Mouse (Mus musculus) forebrain, embryonic 10.5 days (tissue): ENCODE data around the gene Smoc1. TPM values are rescaled to one million over a fixed set of nuclear protein-coding genes. Genes with fewer than 3 reads are reported as not detected.

ENCODE experiments used
- DNase-seq: peaks from one replicate; pipeline ENCODE4 v3.0.0-alpha.2; 2017; ENCODE audit warnings: low spot score; ENCODE audit errors: extremely low spot score
- H3K27ac ChIP-seq: fragments of 300-500 bp; sonication (generic); 2 replicates; pipeline ENCODE4 v1.5.1; 2016; ENCODE audit warnings: mild to moderate bottlenecking
- H3K27me3 ChIP-seq: fragments of 300-500 bp; sonication (generic); 2 replicates; pipeline ENCODE4 v1.6.1; 2016; ENCODE audit warnings: mild to moderate bottlenecking; ENCODE audit not compliant: poor library complexity, severe bottlenecking
- H3K36me3 ChIP-seq: fragments of 300-500 bp; sonication (generic); replicated peaks from 2 replicates; pipeline ENCODE4 v1.6.1; 2016; ENCODE audit warnings: mild to moderate bottlenecking, moderate library complexity
- H3K4me1 ChIP-seq: fragments of 300-500 bp; sonication (generic); 2 replicates; pipeline ENCODE4 v1.6.1; 2016
- H3K4me3 ChIP-seq: fragments of 300-500 bp; sonication (generic); 2 replicates; pipeline ENCODE4 v1.5.1; 2016; ENCODE audit warnings: mild to moderate bottlenecking, moderate library complexity
- H3K9me3 ChIP-seq: fragments of 300-500 bp; sonication (generic); 2 replicates; pipeline ENCODE4 v1.6.1; 2016; ENCODE audit warnings: mild to moderate bottlenecking, moderate library complexity
- WGBS: fragments of 180-500 bp; shearing (Covaris S2); methylation state at CpG from one replicate; pipeline ENCODE4 v1.1.7; 2016; 5-methylcytosine and 5-hydroxymethylcytosine counted together
- polyA plus RNA-seq: library from polyadenylated mRNA; unstranded; fragments of >200 nt; fragmentation: Nextera tagmentation; extraction: Ambion mirVana; gene quantifications from 2 replicates; pipeline ENCODE4 v1.2.1, GENCODE M21; 2016

Gene Smoc1
- polyA plus RNA-seq, 1 experiment from 2014 or later: 15.9 TPM

DNA sequence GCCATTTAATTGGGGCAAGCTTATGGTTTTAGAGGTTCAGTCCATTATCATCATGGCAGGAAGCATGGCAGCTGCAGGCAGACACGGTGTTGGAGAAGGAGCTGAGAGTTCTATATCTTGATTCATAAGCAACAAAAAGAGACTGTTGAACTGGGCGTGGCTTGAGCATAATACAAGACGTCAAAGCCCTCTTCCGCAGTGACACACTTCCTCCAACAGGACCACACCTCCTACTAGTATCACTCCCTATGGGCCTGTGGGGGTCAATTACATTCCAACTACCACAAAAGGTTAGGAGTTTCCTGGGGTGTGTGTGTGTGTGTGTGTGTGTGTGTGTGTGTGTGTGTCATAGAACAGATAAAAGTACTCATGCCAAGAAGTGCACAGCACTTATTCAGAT lies 25.7 kb upstream of the Smoc1 start:
- no peak overlapping the region for H3K4me3 ChIP-seq
- H3K4me1 ChIP-seq: peaks cover 58% of the 10 kb centered on the region
- 79% methylated on average over 4 of the region's 4 CpGs for WGBS
- H3K9me3 ChIP-seq: peaks cover 1% of the 10 kb centered on the region; the same call in 1 of the 2 replicates
- no peak for DNase-seq
- H3K36me3 ChIP-seq: no peaks in the 10 kb centered on the region
- no peak overlapping the region for H3K27ac ChIP-seq
- peaks cover 62% of the 10 kb centered on the region for H3K27me3 ChIP-seq

DNA sequence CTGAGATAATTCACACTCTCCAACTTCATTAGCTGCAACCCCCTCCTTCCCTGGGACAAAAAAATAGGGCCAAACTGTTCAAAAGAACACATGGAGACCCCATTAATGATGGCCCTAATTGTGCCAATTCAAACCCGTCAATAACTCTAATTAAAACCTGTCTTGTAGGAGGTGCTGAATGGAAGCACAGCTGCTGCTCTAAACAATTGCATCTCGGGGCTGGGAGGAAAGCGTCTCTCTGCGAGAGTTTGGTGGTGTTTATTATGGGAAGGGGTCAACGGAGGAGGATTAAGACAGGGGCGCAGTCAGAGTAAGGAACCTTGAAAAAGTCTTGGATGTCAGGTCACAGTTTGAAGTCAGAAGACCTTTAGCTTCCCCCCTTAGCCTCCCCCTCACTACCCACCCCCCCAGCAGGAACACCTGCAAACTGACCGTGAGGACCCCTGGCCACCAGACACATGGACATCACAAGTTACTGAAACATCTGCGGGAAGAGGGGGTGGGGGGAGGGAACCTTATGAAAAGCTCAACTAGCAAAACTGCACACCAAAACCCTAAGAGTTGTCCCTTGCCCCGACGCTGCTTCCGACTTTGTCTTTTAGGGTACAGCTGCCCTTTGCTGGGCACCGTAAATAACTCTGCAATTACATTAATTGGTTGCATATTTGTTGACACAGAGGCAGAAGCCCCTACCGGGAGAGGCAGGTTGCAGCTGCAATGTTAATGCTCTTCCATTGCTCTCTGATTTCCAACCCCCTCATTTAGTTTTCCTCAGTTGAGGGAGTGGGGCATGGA lies 23.6 kb upstream of the Smoc1 start:
- H3K9me3 ChIP-seq: no peaks in the 10 kb centered on the region
- 10% methylated on average over 13 of the region's 13 CpGs for WGBS

GRCm38 (mm10) chr12:81009813-81010212 lies 16.8 kb upstream of the Smoc1 start:
- H3K4me3 ChIP-seq: peak overlapping the region; percentile 35
- H3K4me1 ChIP-seq: peaks cover 32% of the 10 kb centered on the region
- peak overlapping the region; percentile 82 for H3K27ac ChIP-seq
- peaks cover 36% of the 10 kb centered on the region for H3K27me3 ChIP-seq
- H3K9me3 ChIP-seq: no peaks in the 10 kb centered on the region
- peak; percentile 43 for DNase-seq
- no peaks in the 10 kb centered on the region for H3K36me3 ChIP-seq
- WGBS: 0% methylated on average over 3 of the region's 3 CpGs

More for the DNA sequence above, 23.6 kb upstream of the Smoc1 start:
- peak; percentile 59 for DNase-seq
- peak overlapping the region; percentile 24; the same call in 1 of the 2 replicates for H3K4me3 ChIP-seq
- peak overlapping the region; percentile 67 for H3K27ac ChIP-seq
- H3K27me3 ChIP-seq: peaks cover 49% of the 10 kb centered on the region
- peaks cover 57% of the 10 kb centered on the region for H3K4me1 ChIP-seq
- no peaks in the 10 kb centered on the region for H3K36me3 ChIP-seq

DNA sequence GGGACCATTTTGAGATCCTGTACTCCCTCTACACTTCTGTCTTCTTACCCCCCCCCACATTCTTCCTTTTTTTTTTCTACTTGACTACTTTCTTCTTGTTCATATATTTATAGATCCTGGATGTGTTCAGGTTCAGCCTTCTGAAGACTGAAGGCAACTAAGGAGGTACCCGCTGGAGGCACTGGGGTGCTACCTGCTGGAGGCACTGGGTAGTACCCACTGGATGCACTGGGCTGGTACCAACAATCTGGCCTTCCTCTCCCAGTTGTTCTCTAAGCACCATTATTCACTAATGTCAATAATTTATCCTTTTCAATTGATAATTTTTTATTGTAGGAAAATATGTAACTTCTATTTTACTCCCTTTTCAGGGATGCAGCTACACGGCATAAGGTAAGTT lies 14.6 kb upstream of the Smoc1 start:
- WGBS: 90% methylated on average over 2 of the region's 2 CpGs

DNA sequence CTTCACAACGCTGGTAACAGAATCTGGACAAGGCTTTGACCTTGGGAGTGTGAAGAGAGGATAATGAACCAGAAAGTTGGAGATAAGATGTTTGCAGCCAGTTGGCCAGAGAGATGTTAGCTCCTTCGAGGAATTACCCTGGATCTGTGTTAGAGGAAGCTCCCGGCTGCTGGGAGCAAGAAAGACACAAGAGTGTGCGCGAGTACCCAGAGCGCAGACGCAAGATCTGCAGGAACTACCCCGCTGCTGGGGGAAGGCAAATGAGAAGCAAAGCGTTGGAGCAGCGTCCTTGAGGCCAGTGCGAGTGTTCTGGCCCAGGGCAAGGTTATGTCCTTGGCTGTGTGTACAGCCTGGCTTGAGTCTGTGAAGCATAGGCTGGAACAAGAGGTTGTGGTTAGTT lies 13.1 kb upstream of the Smoc1 start:
- Histone ChIP-seq H3K27me3 (peaks cover 22% of the 10 kb centered on the region), H3K27ac (no peak overlapping the region), H3K9me3 (no peaks in the 10 kb centered on the region), H3K4me1 (peaks cover 31% of the 10 kb centered on the region), H3K4me3 (no peak overlapping the region), H3K36me3 (no peaks in the 10 kb centered on the region)
- WGBS: 83% methylated on average over 11 of the region's 11 CpGs
- no peak for DNase-seq

More for the DNA sequence above, 14.6 kb upstream of the Smoc1 start:
- H3K27ac ChIP-seq: no peak overlapping the region
- DNase-seq: no peak
- H3K9me3 ChIP-seq: no peaks in the 10 kb centered on the region
- no peak overlapping the region for H3K4me3 ChIP-seq
- H3K27me3 ChIP-seq: peaks cover 22% of the 10 kb centered on the region
- peaks cover 28% of the 10 kb centered on the region for H3K4me1 ChIP-seq
- H3K36me3 ChIP-seq: no peaks in the 10 kb centered on the region

- no peaks in the 10 kb centered on the region for H3K36me3 ChIP-seq
- no peak overlapping the region for H3K4me3 ChIP-seq
- peaks cover 9% of the 10 kb centered on the region; the same call in 1 of the 2 replicates for H3K4me1 ChIP-seq
- H3K27ac ChIP-seq: no peak overlapping the region
- no peak for DNase-seq
- WGBS: 94% methylated on average over 12 of the region's 12 CpGs
- no peaks in the 10 kb centered on the region for H3K27me3 ChIP-seq
- H3K9me3 ChIP-seq: no peaks in the 10 kb centered on the region
These were observed 9.0 kb upstream of the Smoc1 start for GRCm38 (mm10) chr12:81017624-81018023.

- no peak overlapping the region for H3K27ac ChIP-seq
- H3K36me3 ChIP-seq: no peaks in the 10 kb centered on the region
- WGBS: 83% methylated on average over 20 of the region's 20 CpGs
- DNase-seq: no peak
- H3K4me3 ChIP-seq: 0 out of 2 replicates have a peak overlapping the region, but pooled peaks have one; percentile 7
- 0 out of 2 replicates have a peak, but pooled peaks cover 6% of the 10 kb centered on the region for H3K4me1 ChIP-seq
- no peaks in the 10 kb centered on the region for H3K27me3 ChIP-seq
- no peaks in the 10 kb centered on the region for H3K9me3 ChIP-seq
These were observed 7.9 kb upstream of the Smoc1 start for GRCm38 (mm10) chr12:81018516-81019279.

DNA sequence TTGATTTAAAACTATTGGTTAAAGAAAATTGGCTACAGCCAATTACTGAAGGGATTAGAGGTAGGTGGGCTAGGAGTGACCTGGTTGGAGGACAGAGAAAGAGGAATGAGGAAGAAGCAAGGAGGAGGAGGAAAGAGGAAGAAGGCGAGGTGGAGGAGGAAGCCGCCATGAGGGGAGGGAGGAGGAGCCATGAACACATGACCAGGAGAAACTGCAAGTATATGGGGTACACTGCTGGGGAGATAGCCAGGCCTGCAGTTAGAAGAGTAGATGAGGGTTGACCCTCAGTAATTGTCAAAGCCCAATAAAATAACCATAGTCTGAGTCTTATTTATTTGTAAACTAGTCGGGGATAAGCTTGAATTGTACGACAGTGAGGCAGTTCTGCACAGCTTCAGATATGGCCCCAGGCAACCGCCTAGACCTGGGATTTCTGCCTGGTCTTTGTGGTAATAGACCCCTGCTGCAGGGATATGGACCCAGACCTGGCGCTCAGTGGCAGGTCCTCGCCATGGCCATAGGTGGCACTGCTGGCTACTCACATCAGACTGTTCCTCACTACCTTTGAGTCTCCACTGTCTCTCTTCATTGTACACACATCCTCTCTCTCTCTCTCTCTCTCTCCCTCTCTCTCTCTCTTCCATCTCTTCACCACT lies 7.2 kb upstream of the Smoc1 start:
- no peaks in the 10 kb centered on the region for H3K9me3 ChIP-seq
- 91% methylated on average over 7 of the region's 7 CpGs for WGBS
- no peaks in the 10 kb centered on the region for H3K36me3 ChIP-seq
- H3K4me3 ChIP-seq: no peak overlapping the region
- no peak for DNase-seq
- H3K27me3 ChIP-seq: peaks cover 2% of the 10 kb centered on the region; the same call in 1 of the 2 replicates
- H3K27ac ChIP-seq: no peak overlapping the region
- 0 out of 2 replicates have a peak, but pooled peaks cover 6% of the 10 kb centered on the region for H3K4me1 ChIP-seq

- WGBS: 92% methylated on average over 7 of the region's 7 CpGs
- Histone ChIP-seq H3K27me3 (peaks cover 44% of the 10 kb centered on the region), H3K36me3 (no peaks in the 10 kb centered on the region), H3K27ac (no peak overlapping the region), H3K9me3 (no peaks in the 10 kb centered on the region), H3K4me1 (peaks cover 32% of the 10 kb centered on the region), H3K4me3 (no peak overlapping the region)
- no peak for DNase-seq
These were observed 2.2 kb upstream of the Smoc1 start for GRCm38 (mm10) chr12:81024407-81024806.

GRCm38 (mm10) chr12:81024993-81025392 lies 1.6 kb upstream of the Smoc1 start:
- Histone ChIP-seq H3K9me3 (no peaks in the 10 kb centered on the region), H3K27ac (no peak overlapping the region), H3K27me3 (peaks cover 44% of the 10 kb centered on the region), H3K4me3 (no peak overlapping the region), H3K4me1 (peaks cover 38% of the 10 kb centered on the region), H3K36me3 (no peaks in the 10 kb centered on the region)
- DNase-seq: no peak
- 62% methylated on average over 2 of the region's 2 CpGs for WGBS

DNA sequence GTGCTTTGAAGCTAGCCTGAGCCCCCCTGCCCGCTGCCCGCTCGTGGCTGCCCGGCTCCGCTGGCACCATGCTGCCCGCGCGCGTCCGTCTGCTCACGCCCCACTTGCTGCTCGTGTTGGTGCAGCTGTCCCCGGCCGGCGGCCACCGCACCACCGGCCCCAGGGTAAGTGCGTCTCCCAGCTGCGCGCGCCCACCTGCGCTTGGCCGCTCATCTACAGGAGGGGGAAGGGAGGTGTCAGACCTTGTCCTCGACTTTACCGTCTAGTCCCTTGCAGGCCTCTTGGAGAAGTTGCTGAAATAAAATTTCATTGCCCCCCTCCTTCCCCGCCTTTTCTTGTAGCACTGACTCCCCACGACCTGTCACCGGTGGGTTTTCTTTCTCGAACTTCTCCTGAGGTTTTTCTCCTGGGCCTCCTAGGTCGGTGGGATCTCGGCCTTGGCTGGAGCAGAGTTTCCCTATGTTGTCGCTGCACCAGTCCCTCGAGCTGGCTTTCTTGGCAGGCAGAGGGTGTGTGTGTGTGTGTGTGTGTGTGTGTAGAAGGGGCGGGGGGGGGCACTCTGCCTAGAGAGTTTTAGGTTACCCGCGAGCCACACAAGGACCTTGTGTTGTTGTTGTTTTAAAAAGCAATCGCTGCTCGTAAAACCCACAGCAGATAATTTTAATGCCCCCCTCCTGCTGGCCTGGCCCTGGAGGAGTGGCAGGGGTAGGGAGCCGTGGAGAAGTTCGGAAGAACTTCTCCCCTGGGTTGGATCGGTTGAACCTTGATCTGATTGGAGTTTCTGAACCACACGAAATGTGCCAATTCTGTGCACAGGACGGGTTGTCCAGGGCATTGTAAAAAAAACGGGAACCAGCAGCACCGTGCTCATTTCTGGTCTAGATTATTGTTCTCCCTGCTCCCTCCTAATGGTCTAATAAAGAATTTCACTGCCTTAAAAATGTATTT lies 661 bp downstream of the Smoc1 start:
- Histone ChIP-seq H3K27me3 (peaks cover 50% of the 10 kb centered on the region), H3K4me3 (peak overlapping the region; percentile 82), H3K9me3 (no peaks in the 10 kb centered on the region), H3K4me1 (peaks cover 43% of the 10 kb centered on the region), H3K27ac (peak overlapping the region; percentile 84), H3K36me3 (no peaks in the 10 kb centered on the region)
- no peak for DNase-seq
- 4% methylated on average over 45 of the region's 45 CpGs for WGBS
